Mouse (Mus musculus) neural tube, embryonic 11.5 days (tissue): ENCODE results near the gene Parp6. TPM values are rescaled to one million over a fixed set of nuclear protein-coding genes. Genes with fewer than 3 reads are reported as not detected.

Experiments used
- ATAC-seq: fragments of 200-750 bp; cut with Nextera tagmentation; 2 replicates; pipeline ENCODE4 v1.8.0; 2017; ENCODE audit warnings: moderate number of reproducible peaks, mild to moderate bottlenecking, moderate TSS enrichment, moderate library complexity; ENCODE audit not compliant: insufficient read depth, low FRiP score, low TSS enrichment
- DNase-seq: peaks from one replicate; pipeline ENCODE4 v3.0.0-alpha.2; 2015; ENCODE audit warnings: low spot score
- H3K27ac ChIP-seq: fragments of 300-500 bp; sonication (generic); 2 replicates; pipeline ENCODE4 v1.5.1; 2014; ENCODE audit warnings: low read depth, mild to moderate bottlenecking, low read length
- H3K27me3 ChIP-seq: fragments of 300-500 bp; sonication (generic); 2 replicates; pipeline ENCODE4 v1.6.1; 2014; ENCODE audit warnings: mild to moderate bottlenecking, low read length, mixed read lengths; ENCODE audit not compliant: control insufficient read depth, insufficient read depth
- H3K36me3 ChIP-seq: fragments of 300-500 bp; sonication (generic); 2 replicates; pipeline ENCODE4 v1.6.1; 2014; ENCODE audit warnings: mild to moderate bottlenecking, low read length, moderate library complexity, mixed read lengths; ENCODE audit not compliant: control insufficient read depth, insufficient read depth
- H3K4me1 ChIP-seq: fragments of 300-500 bp; sonication (generic); 2 replicates; pipeline ENCODE4 v1.6.1; 2014; ENCODE audit warnings: low read length, mixed read lengths; ENCODE audit not compliant: control insufficient read depth, insufficient read depth
- H3K4me2 ChIP-seq: fragments of 300-500 bp; sonication (generic); 2 replicates; pipeline ENCODE4 v1.6.1; 2014; ENCODE audit warnings: low read depth, mild to moderate bottlenecking, moderate library complexity
- H3K4me3 ChIP-seq: fragments of 300-500 bp; sonication (generic); 2 replicates; pipeline ENCODE4 v1.5.1; 2014; ENCODE audit warnings: low read depth, low read length
- H3K9ac ChIP-seq: fragments of 300-500 bp; sonication (generic); 2 replicates; pipeline ENCODE4 v1.6.1; 2014; ENCODE audit warnings: mild to moderate bottlenecking, low read length
- H3K9me3 ChIP-seq: fragments of 300-500 bp; sonication (generic); 2 replicates; pipeline ENCODE4 v1.6.1; 2016; ENCODE audit warnings: low read length; ENCODE audit not compliant: control insufficient read depth
- WGBS: fragments of 180-500 bp; shearing (Covaris S2); extraction: QIAGEN DNeasy Blood & Tissue Kit; methylation state at CpG from one replicate; pipeline ENCODE4 v1.1.7; 2014; 5-methylcytosine and 5-hydroxymethylcytosine counted together
- polyA plus RNA-seq: library from polyadenylated mRNA; unstranded; fragments of >200 nt; fragmentation: Nextera tagmentation; extraction: Ambion mirVana; gene quantifications from 2 replicates; pipeline ENCODE4 v1.2.1, GENCODE M21; 2014

Gene Parp6
- polyA plus RNA-seq, 1 experiment from 2014 or later = 135 TPM

DNA sequence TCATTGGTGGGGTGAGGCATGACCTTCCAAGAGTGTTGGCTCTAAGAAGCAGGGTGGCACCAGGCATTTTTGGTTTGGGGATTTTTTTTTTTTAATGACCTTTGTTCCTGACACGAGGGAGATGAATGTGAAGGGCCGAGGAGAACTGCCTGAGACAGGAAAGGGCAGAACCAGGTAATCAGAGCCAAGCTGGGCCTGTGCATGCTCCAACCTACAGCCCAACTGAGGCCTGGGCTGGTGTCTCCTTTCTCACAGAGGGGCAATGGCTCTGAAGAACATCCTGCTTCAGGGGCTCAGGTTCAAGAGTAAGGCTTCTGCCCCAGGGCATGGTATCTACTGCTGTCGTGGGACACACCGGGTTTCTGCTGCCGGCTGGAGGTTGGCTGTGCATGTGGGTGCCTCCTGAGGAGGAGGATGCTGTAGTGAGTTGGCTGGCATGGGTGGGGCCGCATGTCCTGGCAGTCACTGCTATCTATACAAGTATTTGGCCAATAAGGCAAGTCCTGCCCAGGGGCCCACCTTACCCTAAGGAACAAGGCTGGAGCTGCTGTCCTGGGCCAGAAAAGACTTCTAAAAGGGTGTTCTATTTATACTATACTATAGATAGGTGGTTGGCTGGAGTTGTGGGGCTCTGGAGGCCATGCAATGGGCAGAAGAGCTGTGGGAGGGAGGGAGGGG, 44.4 kb downstream of the Parp6 start:
- Histone ChIP-seq H3K4me2 (no peak overlapping the region), H3K9ac (no peak overlapping the region), H3K27ac (no peak overlapping the region), H3K36me3 (peaks cover 16% of the 10 kb centered on the region), H3K4me3 (no peak overlapping the region), H3K27me3 (no peaks in the 10 kb centered on the region), H3K9me3 (no peaks in the 10 kb centered on the region), H3K4me1 (peaks cover 31% of the 10 kb centered on the region)
- 74% methylated on average over 6 of the region's 6 CpGs for WGBS
- no peak for DNase-seq
- no peak for ATAC-seq

DNA sequence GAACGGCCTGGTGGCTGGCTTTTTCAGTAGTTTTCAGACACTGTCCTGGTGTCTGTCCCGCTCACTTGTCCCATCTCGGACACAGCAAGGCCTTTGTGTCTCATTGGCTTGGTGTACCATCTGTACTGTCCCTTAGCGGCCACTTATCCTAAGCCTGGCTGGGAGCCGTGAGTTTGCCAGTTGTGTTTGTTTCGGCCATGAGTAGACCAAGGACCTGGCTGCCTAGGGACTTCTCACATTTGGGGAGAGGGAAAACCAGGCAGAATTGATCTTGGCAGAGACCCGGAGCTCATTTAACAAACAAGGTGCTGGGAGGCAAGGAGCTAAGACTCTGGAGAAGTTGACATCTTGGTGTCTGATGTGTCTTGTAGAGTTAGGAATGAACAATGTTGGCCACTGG, 46.1 kb downstream of the Parp6 start:
- H3K9me3 ChIP-seq = no peaks in the 10 kb centered on the region
- H3K27ac ChIP-seq = no peak overlapping the region
- ATAC-seq (no peak), DNase-seq (no peak)
- peaks cover 31% of the 10 kb centered on the region for H3K4me1 ChIP-seq
- H3K4me3 ChIP-seq = no peak overlapping the region
- no peak overlapping the region for H3K4me2 ChIP-seq
- H3K27me3 ChIP-seq = no peaks in the 10 kb centered on the region
- WGBS = 82% methylated on average over 7 of the region's 7 CpGs
- no peak overlapping the region for H3K9ac ChIP-seq
- peaks cover 31% of the 10 kb centered on the region for H3K36me3 ChIP-seq

DNA sequence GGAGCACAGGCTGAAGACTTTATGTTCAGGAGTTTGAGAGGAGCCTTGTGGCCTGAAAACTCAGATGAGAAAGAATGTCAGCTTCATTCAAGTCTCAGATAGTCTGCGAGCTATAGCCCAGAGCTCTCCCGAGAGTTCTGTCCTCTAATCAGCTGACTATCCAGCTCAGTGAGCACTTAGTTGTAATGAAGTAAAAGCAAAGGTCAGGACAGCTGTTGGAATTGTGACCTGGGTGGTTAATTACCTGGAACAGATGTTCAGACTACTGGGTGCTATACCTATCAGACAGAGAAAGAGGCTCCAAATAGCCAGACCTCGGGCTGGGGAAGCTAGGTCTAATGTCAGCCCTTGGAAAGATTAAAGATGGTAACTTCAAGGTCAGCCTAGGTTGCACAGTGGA, 46.9 kb downstream of the Parp6 start:
- ATAC-seq (no peak), DNase-seq (no peak)
- 71% methylated on average over 3 of the region's 3 CpGs for WGBS
- Histone ChIP-seq H3K36me3 (peaks cover 35% of the 10 kb centered on the region), H3K27me3 (no peaks in the 10 kb centered on the region), H3K9me3 (no peaks in the 10 kb centered on the region), H3K9ac (no peak overlapping the region), H3K27ac (no peak overlapping the region), H3K4me1 (peaks cover 25% of the 10 kb centered on the region), H3K4me2 (no peak overlapping the region), H3K4me3 (no peak overlapping the region)

DNA sequence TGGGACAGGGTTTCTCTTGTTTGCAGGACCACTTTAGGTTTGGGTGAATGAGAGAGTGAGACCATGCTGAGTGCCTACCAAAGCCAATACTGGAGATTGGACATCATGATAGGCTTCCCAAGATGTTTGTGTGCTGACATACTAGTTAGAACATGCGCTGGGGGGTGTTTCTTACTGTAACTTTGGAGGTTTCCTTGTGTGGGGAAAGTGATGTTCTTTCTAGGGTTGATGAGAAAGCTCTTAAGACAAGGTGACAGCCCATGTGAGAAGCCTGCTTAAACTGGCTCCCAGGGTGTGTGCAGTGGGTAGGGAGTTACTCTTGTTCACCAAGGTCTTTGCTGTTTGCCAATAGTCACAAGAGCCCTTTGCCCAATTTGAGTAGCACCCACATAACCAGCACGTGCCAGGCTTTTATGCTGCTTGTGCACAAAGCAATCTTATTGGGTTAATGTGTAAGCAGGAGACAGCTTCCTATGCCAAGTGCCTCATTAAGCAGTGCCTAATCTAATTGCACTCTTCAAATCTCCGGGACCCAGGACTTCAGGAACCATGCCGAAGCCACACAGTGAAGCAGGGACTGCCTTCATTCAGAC, 47.7 kb downstream of the Parp6 start:
- H3K9ac ChIP-seq = no peak overlapping the region
- WGBS = 86% methylated on average over 4 of the region's 4 CpGs
- H3K9me3 ChIP-seq = no peaks in the 10 kb centered on the region
- H3K4me1 ChIP-seq = peaks cover 19% of the 10 kb centered on the region
- peaks cover 37% of the 10 kb centered on the region for H3K36me3 ChIP-seq
- no peak for ATAC-seq
- H3K4me3 ChIP-seq = no peak overlapping the region
- H3K27me3 ChIP-seq = no peaks in the 10 kb centered on the region
- DNase-seq = no peak
- H3K4me2 ChIP-seq = no peak overlapping the region
- no peak overlapping the region for H3K27ac ChIP-seq

DNA sequence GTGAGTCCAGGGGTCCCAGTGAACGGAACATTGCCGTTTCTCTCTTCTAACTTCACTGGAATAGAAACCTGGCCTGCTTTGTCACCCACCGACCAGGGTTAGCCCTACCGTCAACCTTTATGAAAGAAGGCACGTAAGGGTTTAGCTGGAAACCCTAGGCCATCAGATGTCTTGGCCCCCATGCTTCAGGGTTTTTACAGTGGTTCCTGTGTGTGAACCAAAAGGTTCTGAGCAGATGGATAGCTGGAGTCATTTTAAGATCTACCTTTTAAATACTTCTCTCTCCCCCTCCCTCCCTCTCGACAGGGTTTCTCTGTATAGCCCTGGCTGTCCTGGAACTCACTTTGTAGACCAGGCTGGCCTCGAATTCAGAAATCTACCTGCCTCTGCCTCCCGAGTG, 48.9 kb downstream of the Parp6 start:
- H3K36me3 ChIP-seq = peaks cover 41% of the 10 kb centered on the region
- peaks cover 7% of the 10 kb centered on the region for H3K4me1 ChIP-seq
- no peak overlapping the region for H3K4me3 ChIP-seq
- DNase-seq (no peak), ATAC-seq (no peak)
- H3K4me2 ChIP-seq = no peak overlapping the region
- no peaks in the 10 kb centered on the region for H3K27me3 ChIP-seq
- no peak overlapping the region for H3K9ac ChIP-seq
- no peak overlapping the region for H3K27ac ChIP-seq
- no peaks in the 10 kb centered on the region for H3K9me3 ChIP-seq
- 90% methylated on average over 8 of the region's 8 CpGs for WGBS

DNA sequence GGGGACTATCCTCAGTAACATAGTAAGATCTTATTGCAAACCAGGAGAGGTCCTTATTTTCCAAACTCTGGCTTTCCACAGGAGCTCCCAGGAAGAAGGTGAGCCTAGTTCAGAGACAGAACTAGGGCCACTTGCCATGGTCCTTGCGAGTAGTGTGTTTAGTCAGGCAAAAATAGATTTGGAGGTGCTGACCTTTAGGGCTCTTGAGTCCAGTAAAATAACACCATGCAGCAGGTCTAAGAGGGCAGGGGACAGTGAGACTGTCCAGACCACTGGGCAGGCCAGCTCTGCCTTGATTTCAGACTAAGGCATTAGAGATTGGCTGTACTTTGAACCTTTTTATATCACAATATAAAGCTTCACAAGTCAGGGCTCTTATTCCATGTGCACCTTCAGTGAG, 49.7 kb downstream of the Parp6 start:
- no peak overlapping the region for H3K9ac ChIP-seq
- H3K27me3 ChIP-seq = no peaks in the 10 kb centered on the region
- WGBS = 90% methylated on average over 1 of the region's 1 CpGs
- H3K9me3 ChIP-seq = no peaks in the 10 kb centered on the region
- H3K4me3 ChIP-seq = no peak overlapping the region
- H3K4me2 ChIP-seq = no peak overlapping the region
- ATAC-seq (no peak), DNase-seq (no peak)
- peaks cover under 1% of the 10 kb centered on the region; the same call in 1 of the 2 replicates for H3K4me1 ChIP-seq
- H3K36me3 ChIP-seq = peaks cover 44% of the 10 kb centered on the region
- H3K27ac ChIP-seq = no peak overlapping the region

DNA sequence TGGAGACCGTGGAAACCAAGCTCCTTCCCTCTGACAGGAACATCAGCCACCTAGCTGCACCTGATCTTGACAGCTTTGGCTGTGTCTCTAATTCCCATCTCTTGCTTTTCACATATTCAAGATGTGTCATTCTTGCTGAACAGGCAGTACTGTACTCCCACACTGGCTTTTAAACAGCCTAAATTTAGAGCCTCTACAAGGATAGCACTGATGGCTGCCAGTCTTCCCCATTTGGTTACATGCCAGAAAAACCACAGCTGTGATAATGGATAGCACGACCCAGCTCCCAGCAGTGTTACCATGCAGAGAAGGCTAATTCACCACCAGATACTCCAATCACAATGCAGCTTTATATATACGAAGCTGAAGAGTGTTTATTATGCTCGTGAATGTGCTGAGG, 50.2 kb downstream of the Parp6 start:
- Histone ChIP-seq H3K4me1 (no peaks in the 10 kb centered on the region), H3K4me2 (no peak overlapping the region), H3K4me3 (no peak overlapping the region), H3K27ac (no peak overlapping the region), H3K27me3 (no peaks in the 10 kb centered on the region), H3K9ac (no peak overlapping the region), H3K9me3 (no peaks in the 10 kb centered on the region), H3K36me3 (peaks cover 47% of the 10 kb centered on the region)
- no peak for ATAC-seq
- 92% methylated on average over 4 of the region's 4 CpGs for WGBS
- no peak for DNase-seq

DNA sequence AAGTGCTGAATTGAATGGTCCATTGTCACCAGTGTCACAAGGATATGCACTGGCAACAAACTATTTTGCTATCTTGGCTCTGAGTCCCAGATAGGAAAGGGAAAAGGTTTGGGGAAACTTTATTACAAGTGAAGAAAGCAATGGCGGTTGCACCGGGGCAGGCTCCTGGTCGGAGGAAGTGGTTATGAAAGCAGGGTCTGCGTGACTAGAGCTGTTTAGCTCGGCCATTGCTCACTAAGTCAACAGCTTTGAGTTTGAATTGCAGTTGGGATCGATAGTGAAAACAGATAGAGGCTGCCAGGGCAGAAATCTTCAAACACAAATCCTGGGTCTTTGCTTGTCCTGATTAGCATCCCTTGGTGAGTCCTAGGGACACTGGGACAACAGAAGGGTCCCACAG, 50.8 kb downstream of the Parp6 start:
- no peaks in the 10 kb centered on the region for H3K4me1 ChIP-seq
- no peaks in the 10 kb centered on the region for H3K9me3 ChIP-seq
- H3K4me3 ChIP-seq = no peak overlapping the region
- peaks cover 51% of the 10 kb centered on the region for H3K36me3 ChIP-seq
- ATAC-seq (no peak), DNase-seq (no peak)
- no peak overlapping the region for H3K9ac ChIP-seq
- H3K27ac ChIP-seq = no peak overlapping the region
- no peaks in the 10 kb centered on the region for H3K27me3 ChIP-seq
- 88% methylated on average over 6 of the region's 6 CpGs for WGBS
- H3K4me2 ChIP-seq = no peak overlapping the region

DNA sequence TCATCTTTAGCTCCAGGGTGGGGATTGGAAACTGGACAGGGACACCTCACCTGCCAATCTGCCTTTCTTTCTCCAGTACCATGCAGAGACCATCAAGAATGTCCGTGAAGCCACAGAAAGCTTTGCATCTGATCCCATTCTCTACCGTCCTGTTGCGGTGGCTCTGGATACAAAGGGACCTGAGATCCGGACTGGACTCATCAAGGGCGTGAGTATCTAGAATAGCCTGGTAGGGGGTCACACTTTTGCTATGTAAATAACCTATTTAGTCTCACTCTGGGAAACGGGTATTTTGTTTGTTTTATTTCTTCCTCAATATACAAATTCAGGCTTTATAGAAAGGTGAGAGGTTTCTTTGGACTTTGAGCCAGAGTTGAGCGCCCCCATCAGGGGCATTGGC, 51.4 kb downstream of the Parp6 start:
- Histone ChIP-seq H3K9me3 (no peaks in the 10 kb centered on the region), H3K4me1 (no peaks in the 10 kb centered on the region), H3K9ac (no peak overlapping the region), H3K4me3 (no peak overlapping the region), H3K27ac (no peak overlapping the region), H3K27me3 (no peaks in the 10 kb centered on the region), H3K36me3 (peaks cover 52% of the 10 kb centered on the region), H3K4me2 (no peak overlapping the region)
- 82% methylated on average over 7 of the region's 7 CpGs for WGBS
- no peak for DNase-seq
- no peak for ATAC-seq
